Mouse (Mus musculus): ENCODE measurements at regions not wholly inside any gene's neighbourhood (a gene's known extent, or its start where the extent isn't known, plus 50 kb on each side); places are given as distances from the start of the nearest gene placed in this dataset.
A peak's percentile ranks its signal among the peaks of the same experiment; 100 is the strongest.

GRCm38 (mm10) chr7:137940084-137940483 lies 457.4 kb downstream of the Tcerg1l start:
- H3K9ac ChIP-seq (ENCODE audit: low read depth, low read length): no peak overlapping the region
- H3K4me1 ChIP-seq (ENCODE audit: control insufficient read depth, insufficient read depth, low read length): no peaks in the 10 kb centered on the region
- H3K79me2 ChIP-seq (replicated peaks; ENCODE audit: control insufficient read depth, insufficient read depth, low read length): no peaks in the 10 kb centered on the region
- no peaks in the 10 kb centered on the region for H3K36me3 ChIP-seq (ENCODE audit: control insufficient read depth, insufficient read depth, low read length)
- DNase-seq: no peak
- WGBS: 65% methylated on average over 5 of the region's 5 CpGs
- no peak overlapping the region for H3K27ac ChIP-seq
- H3K27me3 ChIP-seq (ENCODE audit: control insufficient read depth, insufficient read depth, low read length): no peaks in the 10 kb centered on the region
- no peak overlapping the region for H3K4me3 ChIP-seq
- intact Hi-C loops (cut with DNase I): no loop called here
- TF ChIP-seq EP300 (IDR thresholded peaks at IDR 0.05; ENCODE audit: insufficient read depth, low read depth, low read length): no peak
- no peak for TF ChIP-seq POLR2A (IDR thresholded peaks at IDR 0.05; ENCODE audit: insufficient read depth, low read depth, low read length)
- no peak for TF ChIP-seq CTCF (IDR thresholded peaks at IDR 0.05)

GRCm38 (mm10) chr7:137944991-137945390 lies 452.5 kb downstream of the Tcerg1l start:
- H3K4me1 ChIP-seq (ENCODE audit: control insufficient read depth, insufficient read depth, low read length): no peaks in the 10 kb centered on the region
- H3K9ac ChIP-seq (ENCODE audit: low read depth, low read length): no peak overlapping the region
- no peaks in the 10 kb centered on the region for H3K36me3 ChIP-seq (ENCODE audit: control insufficient read depth, insufficient read depth, low read length)
- H3K4me3 ChIP-seq: no peak overlapping the region
- H3K79me2 ChIP-seq (replicated peaks; ENCODE audit: control insufficient read depth, insufficient read depth, low read length): no peaks in the 10 kb centered on the region
- H3K27ac ChIP-seq: no peak overlapping the region
- WGBS: 75% methylated on average over 2 of the region's 2 CpGs
- no peaks in the 10 kb centered on the region for H3K27me3 ChIP-seq (ENCODE audit: control insufficient read depth, insufficient read depth, low read length)
- intact Hi-C loops (cut with DNase I): no loop called here
- DNase-seq: no peak
- TF ChIP-seq CTCF (IDR thresholded peaks at IDR 0.05): no peak
- no peak for TF ChIP-seq EP300 (IDR thresholded peaks at IDR 0.05; ENCODE audit: insufficient read depth, low read depth, low read length)
- no peak for TF ChIP-seq POLR2A (IDR thresholded peaks at IDR 0.05; ENCODE audit: insufficient read depth, low read depth, low read length)

- intact Hi-C loops (cut with DNase I): no loop called here
- Histone ChIP-seq H3K9ac (ENCODE audit: low read depth, low read length) (no peak overlapping the region), H3K36me3 (ENCODE audit: control insufficient read depth, insufficient read depth, low read length) (no peaks in the 10 kb centered on the region), H3K4me1 (ENCODE audit: control insufficient read depth, insufficient read depth, low read length) (no peaks in the 10 kb centered on the region), H3K4me3 (no peak overlapping the region), H3K27me3 (ENCODE audit: control insufficient read depth, insufficient read depth, low read length) (no peaks in the 10 kb centered on the region), H3K79me2 (replicated peaks; ENCODE audit: control insufficient read depth, insufficient read depth, low read length) (no peaks in the 10 kb centered on the region), H3K27ac (no peak overlapping the region)
- no peak for DNase-seq
- TF ChIP-seq EP300 (IDR thresholded peaks at IDR 0.05; ENCODE audit: insufficient read depth, low read depth, low read length) (no peak), POLR2A (IDR thresholded peaks at IDR 0.05; ENCODE audit: insufficient read depth, low read depth, low read length) (no peak), CTCF (IDR thresholded peaks at IDR 0.05) (no peak)
- 68% methylated on average over 5 of the region's 5 CpGs for WGBS
Observed at GRCm38 (mm10) chr7:137947424-137947823, 450.1 kb downstream of the Tcerg1l start.

- H3K4me3 ChIP-seq: no peak overlapping the region
- DNase-seq: no peak
- intact Hi-C loops (cut with DNase I): no loop called here
- WGBS: 42% methylated on average over 5 of the region's 5 CpGs
- H3K4me1 ChIP-seq (ENCODE audit: control insufficient read depth, insufficient read depth, low read length): no peaks in the 10 kb centered on the region
- H3K79me2 ChIP-seq (replicated peaks; ENCODE audit: control insufficient read depth, insufficient read depth, low read length): no peaks in the 10 kb centered on the region
- H3K27me3 ChIP-seq (ENCODE audit: control insufficient read depth, insufficient read depth, low read length): no peaks in the 10 kb centered on the region
- H3K36me3 ChIP-seq (ENCODE audit: control insufficient read depth, insufficient read depth, low read length): no peaks in the 10 kb centered on the region
- H3K9ac ChIP-seq (ENCODE audit: low read depth, low read length): no peak overlapping the region
- TF ChIP-seq CTCF (IDR thresholded peaks at IDR 0.05) (no peak), EP300 (IDR thresholded peaks at IDR 0.05; ENCODE audit: insufficient read depth, low read depth, low read length) (no peak), POLR2A (IDR thresholded peaks at IDR 0.05; ENCODE audit: insufficient read depth, low read depth, low read length) (no peak)
- H3K27ac ChIP-seq: no peak overlapping the region
Observed at GRCm38 (mm10) chr7:137957354-137957753, 440.2 kb downstream of the Tcerg1l start.

GRCm38 (mm10) chr7:137957848-137958247 lies 439.7 kb downstream of the Tcerg1l start:
- intact Hi-C loops (cut with DNase I): no loop called here
- no peak overlapping the region for H3K27ac ChIP-seq
- WGBS: 71% methylated on average over 5 of the region's 5 CpGs

GRCm38 (mm10) chr7:137963470-137964095 lies 433.9 kb downstream of the Tcerg1l start:
- DNase-seq: peak in 1 of 2 experiments; percentile 4
- H3K36me3 ChIP-seq (ENCODE audit: control insufficient read depth, insufficient read depth, low read length): no peaks in the 10 kb centered on the region
- no peak overlapping the region for H3K27ac ChIP-seq
- H3K9ac ChIP-seq (ENCODE audit: low read depth, low read length): no peak overlapping the region
- no peak overlapping the region for H3K4me3 ChIP-seq
- no peaks in the 10 kb centered on the region for H3K4me1 ChIP-seq (ENCODE audit: control insufficient read depth, insufficient read depth, low read length)
- no peak for TF ChIP-seq CTCF (IDR thresholded peaks at IDR 0.05)
- TF ChIP-seq EP300 (IDR thresholded peaks at IDR 0.05; ENCODE audit: insufficient read depth, low read depth, low read length): no peak
- no peak for TF ChIP-seq POLR2A (IDR thresholded peaks at IDR 0.05; ENCODE audit: insufficient read depth, low read depth, low read length)
- no peaks in the 10 kb centered on the region for H3K27me3 ChIP-seq (ENCODE audit: control insufficient read depth, insufficient read depth, low read length)
- WGBS: 41% methylated on average over 3 of the region's 3 CpGs
- no peaks in the 10 kb centered on the region for H3K79me2 ChIP-seq (replicated peaks; ENCODE audit: control insufficient read depth, insufficient read depth, low read length)
- intact Hi-C loops (cut with DNase I): no loop called here

More at GRCm38 (mm10) chr7:137957848-137958247, 439.7 kb downstream of the Tcerg1l start:
- no peaks in the 10 kb centered on the region for H3K79me2 ChIP-seq (replicated peaks; ENCODE audit: control insufficient read depth, insufficient read depth, low read length)
- no peaks in the 10 kb centered on the region for H3K4me1 ChIP-seq (ENCODE audit: control insufficient read depth, insufficient read depth, low read length)
- TF ChIP-seq EP300 (IDR thresholded peaks at IDR 0.05; ENCODE audit: insufficient read depth, low read depth, low read length) (no peak), CTCF (IDR thresholded peaks at IDR 0.05) (no peak), POLR2A (IDR thresholded peaks at IDR 0.05; ENCODE audit: insufficient read depth, low read depth, low read length) (no peak)
- no peak for DNase-seq
- H3K36me3 ChIP-seq (ENCODE audit: control insufficient read depth, insufficient read depth, low read length): no peaks in the 10 kb centered on the region
- H3K27me3 ChIP-seq (ENCODE audit: control insufficient read depth, insufficient read depth, low read length): no peaks in the 10 kb centered on the region
- H3K4me3 ChIP-seq: no peak overlapping the region
- no peak overlapping the region for H3K9ac ChIP-seq (ENCODE audit: low read depth, low read length)

Data from heart, adult 2 months (tissue).